Mouse (Mus musculus): Measurements from ENCODE around the gene Ttc17. TPM values are rescaled to one million over a fixed set of nuclear protein-coding genes. Genes with fewer than 3 reads are reported as not detected.
A peak's percentile ranks its signal among the peaks of the same experiment; 100 is the strongest.

Ttc17 gene
- polyA plus RNA-seq, 1 experiment from 2014 or later, result 13.3 TPM

GRCm38 (mm10) chr2:94283526-94283925, 123.0 kb downstream of the Ttc17 start:
- H3K36me3 ChIP-seq, result no peaks in the 10 kb centered on the region
- no peak overlapping the region for H3K4me2 ChIP-seq (replicated peaks)
- 72% methylated on average over 6 of the region's 6 CpGs for WGBS
- no peak overlapping the region for H3K27ac ChIP-seq
- no peak overlapping the region for H3K4me3 ChIP-seq (replicated peaks)
- H3K9ac ChIP-seq, result no peak overlapping the region
- H3K4me1 ChIP-seq (replicated peaks), result no peaks in the 10 kb centered on the region
- ATAC-seq, result no peak
- H3K9me3 ChIP-seq, result no peaks in the 10 kb centered on the region
- H3K27me3 ChIP-seq (replicated peaks), result no peaks in the 10 kb centered on the region

- peaks cover 13% of the 10 kb centered on the region for H3K27me3 ChIP-seq (replicated peaks)
- no peaks in the 10 kb centered on the region for H3K36me3 ChIP-seq
- H3K9ac ChIP-seq, result no peak overlapping the region
- H3K9me3 ChIP-seq, result no peaks in the 10 kb centered on the region
- no peak for ATAC-seq
- 82% methylated on average over 5 of the region's 5 CpGs for WGBS
- H3K4me1 ChIP-seq (replicated peaks), result no peaks in the 10 kb centered on the region
- no peak overlapping the region for H3K27ac ChIP-seq
- H3K4me3 ChIP-seq (replicated peaks), result no peak overlapping the region
- no peak overlapping the region for H3K4me2 ChIP-seq (replicated peaks)
Observed at GRCm38 (mm10) chr2:94279596-94279995, 126.9 kb downstream of the Ttc17 start.

- H3K27ac ChIP-seq, result no peak overlapping the region
Observed at GRCm38 (mm10) chr2:94276103-94276502, 130.4 kb downstream of the Ttc17 start.

DNA sequence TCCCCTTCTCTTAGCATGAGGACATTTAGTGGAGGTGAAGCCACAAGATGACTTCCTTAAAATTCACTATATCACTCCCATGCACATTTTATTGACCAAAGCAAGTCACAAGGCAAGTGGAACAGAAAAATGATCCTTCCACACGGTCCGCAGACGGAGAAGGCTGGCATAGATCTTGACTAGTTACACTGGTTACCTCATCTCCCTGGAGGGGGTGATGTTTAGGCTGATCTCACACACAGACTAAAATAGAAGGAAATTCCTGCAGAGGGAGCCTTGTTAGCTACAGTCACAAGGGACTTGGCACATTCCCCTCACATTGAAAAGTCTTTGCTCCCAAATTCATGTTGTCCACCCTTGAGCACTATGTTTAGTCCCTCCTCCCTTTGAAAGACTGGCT, 130.8 kb downstream of the Ttc17 start:
- Histone ChIP-seq H3K4me1 (replicated peaks) (peaks cover 4% of the 10 kb centered on the region; the same call in 1 of the 2 replicates), H3K9ac (no peak overlapping the region), H3K4me3 (replicated peaks) (no peak overlapping the region), H3K4me2 (replicated peaks) (no peak overlapping the region), H3K27ac (no peak overlapping the region), H3K36me3 (no peaks in the 10 kb centered on the region), H3K27me3 (replicated peaks) (peaks cover 37% of the 10 kb centered on the region), H3K9me3 (no peaks in the 10 kb centered on the region)
- WGBS, result 79% methylated on average over 3 of the region's 3 CpGs
- no peak for ATAC-seq

More at GRCm38 (mm10) chr2:94276103-94276502, 130.4 kb downstream of the Ttc17 start:
- Histone ChIP-seq H3K9ac (no peak overlapping the region), H3K4me1 (replicated peaks) (peaks cover 4% of the 10 kb centered on the region; the same call in 1 of the 2 replicates), H3K27me3 (replicated peaks) (peaks cover 37% of the 10 kb centered on the region), H3K36me3 (no peaks in the 10 kb centered on the region), H3K4me2 (replicated peaks) (no peak overlapping the region), H3K4me3 (replicated peaks) (no peak overlapping the region), H3K9me3 (no peaks in the 10 kb centered on the region)
- ATAC-seq, result no peak
- WGBS, result 71% methylated on average over 4 of the region's 4 CpGs

DNA sequence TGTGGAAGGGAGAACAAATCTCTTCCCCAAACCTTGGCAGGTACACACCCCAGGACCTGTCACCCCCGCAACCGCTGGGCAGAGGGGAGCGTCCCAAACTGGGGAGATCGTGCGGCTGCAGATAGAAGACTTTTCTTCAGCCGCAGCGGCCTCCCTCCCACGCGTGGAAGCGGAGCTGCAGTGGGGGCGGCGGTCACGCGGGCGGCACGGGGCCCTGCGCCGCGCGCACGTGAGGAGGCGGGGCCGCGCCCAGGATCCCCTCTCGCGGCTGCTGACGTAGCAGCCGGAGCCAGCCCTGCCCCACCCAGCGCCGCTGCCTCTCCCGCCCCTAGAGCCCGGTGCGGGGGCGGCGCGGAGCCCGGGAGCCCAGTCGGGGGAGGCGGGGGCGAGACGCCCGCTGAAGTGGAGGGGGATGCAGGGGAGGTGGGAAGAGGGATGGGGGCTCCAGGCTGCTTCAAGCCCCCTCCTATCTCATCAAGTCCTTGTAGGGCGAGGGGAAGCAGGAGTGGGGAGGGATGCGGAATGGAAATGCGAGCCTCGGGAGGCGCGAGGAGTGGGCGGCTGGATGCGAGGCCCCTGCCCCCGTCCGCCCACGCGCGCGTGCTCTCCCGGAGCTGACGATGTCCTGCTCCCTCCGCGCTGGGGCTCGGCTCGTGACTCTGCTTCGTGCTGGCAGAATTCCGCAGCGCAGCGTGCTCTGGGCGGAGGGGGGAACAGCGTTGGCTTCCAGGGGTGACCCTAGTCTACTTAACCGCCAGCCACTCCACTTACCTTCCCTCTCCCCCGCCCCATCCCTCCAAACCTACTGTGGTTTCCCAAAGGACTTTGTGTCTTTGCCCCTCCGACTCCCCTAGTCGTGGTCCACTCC, 133.1 kb downstream of the Ttc17 start:
- no peak overlapping the region for H3K27ac ChIP-seq
- peak overlapping the region; percentile 49 for H3K9ac ChIP-seq
- no peaks in the 10 kb centered on the region for H3K9me3 ChIP-seq

DNA sequence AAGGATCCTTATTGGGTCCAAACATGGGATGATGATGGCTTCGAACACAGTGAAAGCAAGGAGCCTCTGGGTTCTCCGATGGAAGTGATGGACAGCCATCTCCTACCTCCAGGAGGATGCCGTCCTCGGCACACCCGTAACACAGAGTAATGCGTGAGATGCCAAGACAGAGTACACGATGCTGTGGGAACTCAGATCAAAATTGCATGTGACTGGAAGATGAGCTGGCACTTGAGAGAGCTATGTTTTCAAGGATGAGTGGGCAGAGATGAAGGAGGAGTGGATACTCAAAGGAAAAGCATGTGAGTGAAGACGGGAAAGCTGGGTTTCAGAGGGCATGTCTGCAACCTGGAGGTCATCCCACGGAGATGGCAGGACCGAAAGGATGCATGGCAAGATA, 135.3 kb downstream of the Ttc17 start:
- Histone ChIP-seq H3K4me3 (replicated peaks) (no peak overlapping the region), H3K9me3 (no peaks in the 10 kb centered on the region), H3K36me3 (no peaks in the 10 kb centered on the region), H3K27ac (no peak overlapping the region), H3K9ac (no peak overlapping the region), H3K4me2 (replicated peaks) (no peak overlapping the region), H3K4me1 (replicated peaks) (peaks cover 4% of the 10 kb centered on the region; the same call in 1 of the 2 replicates), H3K27me3 (replicated peaks) (peaks cover 45% of the 10 kb centered on the region)
- ATAC-seq, result no peak
- 90% methylated on average over 10 of the region's 10 CpGs for WGBS

More for the DNA sequence above, 133.1 kb downstream of the Ttc17 start:
- peak; percentile 94 for ATAC-seq
- peak overlapping the region; percentile 99 for H3K4me2 ChIP-seq (replicated peaks)
- H3K36me3 ChIP-seq, result no peaks in the 10 kb centered on the region
- peaks cover 4% of the 10 kb centered on the region; the same call in 1 of the 2 replicates for H3K4me1 ChIP-seq (replicated peaks)
- WGBS, result under 1% methylated on average over 72 of the region's 72 CpGs
- peaks cover 37% of the 10 kb centered on the region for H3K27me3 ChIP-seq (replicated peaks)
- peak overlapping the region; percentile 56 for H3K4me3 ChIP-seq (replicated peaks)

- 76% methylated on average over 8 of the region's 8 CpGs for WGBS
- ATAC-seq, result no peak
- Histone ChIP-seq H3K4me2 (replicated peaks) (no peak overlapping the region), H3K9ac (no peak overlapping the region), H3K4me1 (replicated peaks) (peaks cover 8% of the 10 kb centered on the region; the same call in 1 of the 2 replicates), H3K9me3 (no peaks in the 10 kb centered on the region), H3K27ac (no peak overlapping the region), H3K4me3 (replicated peaks) (no peak overlapping the region), H3K36me3 (no peaks in the 10 kb centered on the region), H3K27me3 (replicated peaks) (peaks cover 29% of the 10 kb centered on the region; the same call in 1 of the 2 replicates)
Observed at GRCm38 (mm10) chr2:94268835-94269234, 137.7 kb downstream of the Ttc17 start.

- no peak overlapping the region for H3K4me2 ChIP-seq (replicated peaks)
- H3K4me3 ChIP-seq (replicated peaks), result no peak overlapping the region
- H3K36me3 ChIP-seq, result no peaks in the 10 kb centered on the region
- H3K9me3 ChIP-seq, result no peaks in the 10 kb centered on the region
- H3K27ac ChIP-seq, result no peak overlapping the region
- no peak for ATAC-seq
- WGBS, result 37% methylated on average over 4 of the region's 4 CpGs
- H3K27me3 ChIP-seq (replicated peaks), result peaks cover 16% of the 10 kb centered on the region
- H3K4me1 ChIP-seq (replicated peaks), result peaks cover 9% of the 10 kb centered on the region
- H3K9ac ChIP-seq, result no peak overlapping the region
Observed at GRCm38 (mm10) chr2:94267213-94267850, 139.2 kb downstream of the Ttc17 start.

- Histone ChIP-seq H3K27me3 (replicated peaks) (peaks cover 10% of the 10 kb centered on the region), H3K9ac (no peak overlapping the region), H3K4me1 (replicated peaks) (peaks cover 9% of the 10 kb centered on the region), H3K36me3 (no peaks in the 10 kb centered on the region), H3K4me2 (replicated peaks) (no peak overlapping the region), H3K9me3 (no peaks in the 10 kb centered on the region), H3K4me3 (replicated peaks) (no peak overlapping the region), H3K27ac (no peak overlapping the region)
- no peak for ATAC-seq
- 32% methylated on average over 7 of the region's 7 CpGs for WGBS
Observed at GRCm38 (mm10) chr2:94266381-94267160, 139.9 kb downstream of the Ttc17 start.

- H3K9ac ChIP-seq, result no peak overlapping the region
- no peaks in the 10 kb centered on the region for H3K36me3 ChIP-seq
- no peaks in the 10 kb centered on the region for H3K9me3 ChIP-seq
- peaks cover 10% of the 10 kb centered on the region for H3K27me3 ChIP-seq (replicated peaks)
- 9% methylated on average over 16 of the region's 16 CpGs for WGBS
- peak overlapping the region; percentile 21 for H3K4me3 ChIP-seq (replicated peaks)
- ATAC-seq, result peak; percentile 72
- no peak overlapping the region for H3K27ac ChIP-seq
- peak overlapping the region; percentile 58 for H3K4me2 ChIP-seq (replicated peaks)
- peaks cover 9% of the 10 kb centered on the region for H3K4me1 ChIP-seq (replicated peaks)
Observed at GRCm38 (mm10) chr2:94265221-94266191, 141.0 kb downstream of the Ttc17 start.

DNA sequence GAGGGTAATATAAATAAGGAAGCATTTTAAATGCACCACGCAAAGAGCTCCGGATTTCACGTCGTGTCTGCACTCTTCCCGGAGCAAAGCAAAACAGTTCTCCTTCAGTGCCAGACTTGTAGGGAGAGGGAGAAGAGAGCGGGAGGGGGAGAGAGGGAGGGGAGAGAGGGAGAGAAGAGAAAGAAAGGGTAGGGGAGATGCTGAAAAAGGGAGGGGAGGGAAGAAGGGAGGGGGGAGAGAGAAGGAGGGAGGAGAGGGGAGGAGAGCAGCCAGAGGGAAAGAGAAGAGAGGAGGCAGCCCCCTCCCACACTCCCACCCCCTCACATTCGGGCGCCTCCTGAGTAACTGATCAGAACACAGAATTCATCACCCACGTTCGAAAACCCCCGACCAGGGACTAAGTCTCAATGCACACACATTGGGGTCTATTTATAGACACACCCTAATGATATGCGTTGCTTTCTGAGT, 141.8 kb downstream of the Ttc17 start:
- Histone ChIP-seq H3K27me3 (replicated peaks) (peaks cover 10% of the 10 kb centered on the region), H3K4me2 (replicated peaks) (peak overlapping the region; percentile 58), H3K36me3 (no peaks in the 10 kb centered on the region), H3K9ac (no peak overlapping the region), H3K4me1 (replicated peaks) (peaks cover 9% of the 10 kb centered on the region), H3K27ac (no peak overlapping the region), H3K9me3 (no peaks in the 10 kb centered on the region), H3K4me3 (replicated peaks) (peak overlapping the region; percentile 21; the same call in 1 of the 2 replicates)
- peak; percentile 46; the same call in 1 of the 2 replicates for ATAC-seq
- WGBS, result under 1% methylated on average over 12 of the region's 12 CpGs
